Mouse (Mus musculus) forebrain, embryonic 13.5 days (tissue): Measurements from ENCODE around the gene Ralgapa2. TPM values are rescaled to one million over a fixed set of nuclear protein-coding genes. Genes with fewer than 3 reads are reported as not detected.

ENCODE experiments used
- ATAC-seq: fragments of 200-750 bp; cut with Nextera tagmentation; 2 replicates; pipeline ENCODE4 v1.8.0; 2017
- H3K27ac ChIP-seq: fragments of 300-500 bp; sonication (generic); 2 replicates; pipeline ENCODE4 v1.5.1; 2015; ENCODE audit warnings: inconsistent platforms, mild to moderate bottlenecking, moderate library complexity
- H3K27me3 ChIP-seq: fragments of 300-500 bp; sonication (generic); 2 replicates; pipeline ENCODE4 v1.6.1; 2015; ENCODE audit warnings: mild to moderate bottlenecking, inconsistent platforms
- H3K36me3 ChIP-seq: fragments of 300-500 bp; sonication (generic); 2 replicates; pipeline ENCODE4 v1.6.1; 2015; ENCODE audit warnings: mild to moderate bottlenecking, inconsistent platforms; ENCODE audit not compliant: poor library complexity, severe bottlenecking
- H3K4me1 ChIP-seq: fragments of 300-500 bp; sonication (generic); 2 replicates; pipeline ENCODE4 v1.6.1; 2015; ENCODE audit warnings: inconsistent platforms
- H3K4me2 ChIP-seq: fragments of 300-500 bp; sonication (generic); 2 replicates; pipeline ENCODE4 v1.6.1; 2015; ENCODE audit warnings: inconsistent platforms, mild to moderate bottlenecking, moderate library complexity
- H3K4me3 ChIP-seq: fragments of 300-500 bp; sonication (generic); 2 replicates; pipeline ENCODE4 v1.5.1; 2015; ENCODE audit warnings: mild to moderate bottlenecking, inconsistent platforms
- H3K9ac ChIP-seq: fragments of 300-500 bp; sonication (generic); 2 replicates; pipeline ENCODE4 v1.6.1; 2015; ENCODE audit warnings: mild to moderate bottlenecking, inconsistent platforms
- H3K9me3 ChIP-seq: fragments of 300-500 bp; sonication (generic); replicated peaks from 2 replicates; pipeline ENCODE4 v1.6.1; 2016; ENCODE audit warnings: inconsistent platforms
- WGBS: fragments of 180-500 bp; shearing (Covaris S2); methylation state at CpG from one replicate; pipeline ENCODE4 v1.1.7; 2015; 5-methylcytosine and 5-hydroxymethylcytosine counted together
- polyA plus RNA-seq: library from polyadenylated mRNA; unstranded; fragments of >200 nt; fragmentation: Nextera tagmentation; extraction: Ambion mirVana; gene quantifications from 2 replicates; pipeline ENCODE4 v1.2.1, GENCODE M21; 2015

The Ralgapa2 gene
- polyA plus RNA-seq, 1 experiment from 2014 or later: 12.8 TPM

- Histone ChIP-seq H3K9ac (peak within 1 kb of the TSS; percentile 98), H3K4me3 (peak within 1 kb of the TSS; percentile 85), H3K36me3 (no peaks in the 10 kb centered on the region), H3K4me1 (peaks cover 63% of the 10 kb centered on the region), H3K4me2 (peak within 1 kb of the TSS; percentile 94), H3K9me3 (no peaks in the 10 kb centered on the region), H3K27me3 (peaks cover 15% of the 10 kb centered on the region), H3K27ac (peak within 1 kb of the TSS; percentile 98)
- ATAC-seq: peak; percentile 70
- under 1% methylated on average over 66 of the region's 86 CpGs for WGBS
These were observed 290.8 kb downstream of the Ralgapa2 start, which contains the start of gene Insm1 for GRCm38 (mm10) chr2:146221076-146221928. Gene Insm1, plus strand, starts transcription at chr2:146221921.

DNA sequence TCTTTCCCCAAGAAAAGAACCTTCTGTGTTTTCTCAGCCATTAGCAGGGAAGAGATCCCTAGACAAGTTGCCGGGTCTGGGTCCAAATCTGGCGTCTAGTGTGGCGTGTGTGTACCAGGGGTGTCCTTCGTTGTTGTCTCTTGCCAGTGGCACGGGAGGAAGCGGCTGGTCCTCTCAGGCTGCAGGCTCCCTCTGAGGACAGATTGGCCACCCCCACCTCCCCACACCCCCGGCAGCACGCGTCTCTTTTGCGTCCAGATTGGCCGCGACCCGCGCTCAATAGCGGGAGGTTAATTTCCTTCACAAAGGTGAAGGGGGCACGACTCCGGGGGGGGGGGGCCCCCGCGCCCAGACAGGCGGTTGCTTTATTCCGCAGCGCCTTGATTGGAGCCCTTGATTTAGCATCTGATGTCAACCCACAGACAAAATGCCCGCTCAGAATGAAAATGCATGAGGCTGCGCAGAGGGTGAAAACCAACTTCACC lies 291.5 kb downstream of the Ralgapa2 start:
- ATAC-seq: 0 out of 2 replicates have a peak, but pooled peaks have one; percentile 3

DNA sequence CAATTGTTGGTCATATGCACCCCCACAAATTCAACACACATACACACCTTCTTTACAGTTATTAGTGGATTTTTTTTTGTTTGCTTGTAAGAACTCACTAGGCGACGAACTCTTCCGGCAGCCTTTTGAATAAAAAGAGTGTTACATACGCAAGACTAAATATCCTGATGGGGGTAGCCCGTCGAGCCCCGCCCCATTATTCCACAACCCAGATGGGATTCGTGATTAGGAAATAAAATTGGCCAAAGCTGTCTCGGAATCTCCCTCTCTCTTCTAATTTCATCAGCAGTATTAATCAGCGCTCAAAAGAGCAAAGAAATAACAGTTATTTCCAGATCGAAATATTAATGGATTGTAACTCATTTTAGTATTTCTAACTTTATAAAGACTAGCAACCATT lies 292.4 kb downstream of the Ralgapa2 start:
- H3K9ac ChIP-seq: no peak overlapping the region
- peak overlapping the region; percentile 28; the same call in 1 of the 2 replicates for H3K4me2 ChIP-seq
- ATAC-seq: no peak
- no peaks in the 10 kb centered on the region for H3K36me3 ChIP-seq
- H3K9me3 ChIP-seq: no peaks in the 10 kb centered on the region
- 7% methylated on average over 11 of the region's 11 CpGs for WGBS
- H3K27ac ChIP-seq: no peak overlapping the region
- peaks cover 11% of the 10 kb centered on the region; the same call in 1 of the 2 replicates for H3K27me3 ChIP-seq
- no peak overlapping the region for H3K4me3 ChIP-seq
- H3K4me1 ChIP-seq: peaks cover 64% of the 10 kb centered on the region

More for the DNA sequence above, 291.5 kb downstream of the Ralgapa2 start:
- H3K9ac ChIP-seq: peak overlapping the region; percentile 98
- H3K27ac ChIP-seq: peak overlapping the region; percentile 98
- H3K27me3 ChIP-seq: peaks cover 14% of the 10 kb centered on the region
- H3K4me3 ChIP-seq: peak overlapping the region; percentile 85
- H3K4me1 ChIP-seq: peaks cover 63% of the 10 kb centered on the region
- H3K36me3 ChIP-seq: no peaks in the 10 kb centered on the region
- WGBS: under 1% methylated on average over 24 of the region's 24 CpGs
- H3K4me2 ChIP-seq: peak overlapping the region; percentile 94
- no peaks in the 10 kb centered on the region for H3K9me3 ChIP-seq

GRCm38 (mm10) chr2:146218881-146219535 lies 293.1 kb downstream of the Ralgapa2 start:
- Histone ChIP-seq H3K36me3 (no peaks in the 10 kb centered on the region), H3K4me3 (no peak overlapping the region), H3K4me2 (peak overlapping the region; percentile 61), H3K27ac (peak overlapping the region; percentile 92), H3K9ac (peak overlapping the region; percentile 50), H3K4me1 (peaks cover 70% of the 10 kb centered on the region), H3K9me3 (no peaks in the 10 kb centered on the region), H3K27me3 (peaks cover 11% of the 10 kb centered on the region; the same call in 1 of the 2 replicates)
- ATAC-seq: no peak
- WGBS: 2% methylated on average over 19 of the region's 19 CpGs

DNA sequence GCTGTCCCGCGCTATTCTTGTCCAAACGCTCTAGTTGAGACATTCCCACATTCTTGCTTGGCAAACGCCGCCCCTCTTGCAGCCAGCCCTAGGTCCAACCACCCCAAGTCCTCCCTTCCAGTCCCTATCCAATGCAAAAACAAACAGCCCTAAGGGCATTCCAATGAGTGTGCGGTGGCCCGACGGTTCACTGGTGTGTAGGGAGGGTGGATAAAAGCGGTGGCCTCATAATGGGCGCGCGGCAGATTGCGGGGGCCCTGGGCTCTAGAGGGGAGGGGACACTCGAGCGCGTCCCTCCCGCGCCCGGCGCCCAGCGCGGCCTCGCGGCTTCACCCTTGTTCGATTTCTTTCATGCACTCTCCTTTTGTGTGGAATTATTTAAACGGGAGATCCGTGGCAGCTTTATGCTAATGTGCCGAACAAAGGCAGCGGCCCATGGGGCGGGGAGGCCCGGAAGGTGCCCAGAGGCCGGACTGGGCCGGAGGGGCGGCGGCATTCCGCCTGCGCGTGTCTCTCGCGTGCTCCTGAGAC lies 293.9 kb downstream of the Ralgapa2 start:
- Histone ChIP-seq H3K4me2 (peak overlapping the region; percentile 61), H3K27me3 (peaks cover 11% of the 10 kb centered on the region; the same call in 1 of the 2 replicates), H3K36me3 (no peaks in the 10 kb centered on the region), H3K9me3 (no peaks in the 10 kb centered on the region), H3K27ac (peak overlapping the region; percentile 92), H3K4me1 (peaks cover 63% of the 10 kb centered on the region), H3K4me3 (peak overlapping the region; percentile 26), H3K9ac (peak overlapping the region; percentile 53)
- ATAC-seq: peak; percentile 36
- WGBS: under 1% methylated on average over 40 of the region's 40 CpGs

DNA sequence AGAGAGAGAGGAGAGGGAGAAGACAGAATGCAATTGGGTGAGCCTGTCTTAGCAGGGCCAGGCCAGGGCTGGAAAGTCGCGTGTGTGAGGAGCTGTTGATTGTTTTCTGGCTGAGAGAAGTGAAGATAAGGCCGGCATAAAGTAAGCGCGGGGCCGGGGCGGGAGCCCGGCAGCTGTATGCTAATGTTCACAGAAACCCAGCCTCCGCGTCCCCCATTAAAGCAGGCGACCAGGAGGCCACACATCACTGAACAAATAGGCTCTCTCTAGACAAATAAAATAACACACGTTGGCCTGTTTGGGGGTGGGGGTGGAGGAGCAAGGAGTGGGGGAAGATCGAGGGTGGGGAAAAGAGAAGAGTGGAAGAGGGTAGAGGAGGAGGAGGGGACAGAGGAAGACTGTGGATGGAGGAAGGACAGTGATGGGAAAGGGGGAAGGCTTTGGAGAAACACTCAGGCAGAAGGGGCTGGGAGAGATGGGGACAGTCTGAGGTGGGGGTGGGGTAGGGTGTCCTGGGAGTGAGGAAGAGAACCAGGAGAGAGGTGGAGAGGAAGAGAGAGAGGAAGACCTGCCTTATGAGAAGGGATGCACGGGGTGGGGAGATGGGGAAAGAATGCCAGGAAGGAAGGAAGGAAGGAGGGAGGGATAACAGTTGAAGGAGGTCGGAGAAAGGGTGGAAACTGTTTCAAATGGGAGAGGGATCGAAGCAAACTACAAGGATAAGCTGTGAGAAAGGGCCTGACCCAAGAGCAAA lies 294.7 kb downstream of the Ralgapa2 start:
- Histone ChIP-seq H3K4me3 (0 out of 2 replicates have a peak overlapping the region, but pooled peaks have one; percentile 26), H3K27me3 (peaks cover 16% of the 10 kb centered on the region; the same call in 1 of the 2 replicates), H3K4me2 (peak overlapping the region; percentile 61), H3K27ac (peak overlapping the region; percentile 92), H3K9me3 (no peaks in the 10 kb centered on the region), H3K9ac (peak overlapping the region; percentile 53), H3K4me1 (peaks cover 63% of the 10 kb centered on the region), H3K36me3 (no peaks in the 10 kb centered on the region)
- WGBS: 2% methylated on average over 16 of the region's 16 CpGs
- peak; percentile 36 for ATAC-seq

- Histone ChIP-seq H3K4me3 (no peak overlapping the region), H3K36me3 (no peaks in the 10 kb centered on the region), H3K27me3 (peaks cover 16% of the 10 kb centered on the region; the same call in 1 of the 2 replicates), H3K9me3 (no peaks in the 10 kb centered on the region), H3K4me2 (no peak overlapping the region), H3K4me1 (peaks cover 62% of the 10 kb centered on the region), H3K27ac (peak overlapping the region; percentile 68), H3K9ac (no peak overlapping the region)
- no peak for ATAC-seq
- 22% methylated on average over 13 of the region's 14 CpGs for WGBS
These were observed 295.8 kb downstream of the Ralgapa2 start for GRCm38 (mm10) chr2:146216111-146217064.

- Histone ChIP-seq H3K9me3 (no peaks in the 10 kb centered on the region), H3K27ac (no peak overlapping the region), H3K36me3 (no peaks in the 10 kb centered on the region), H3K4me1 (peaks cover 50% of the 10 kb centered on the region), H3K27me3 (peaks cover 16% of the 10 kb centered on the region; the same call in 1 of the 2 replicates), H3K9ac (no peak overlapping the region), H3K4me3 (no peak overlapping the region), H3K4me2 (no peak overlapping the region; the same call in 1 of the 2 replicates)
- WGBS: 2% methylated on average over 9 of the region's 9 CpGs
- peak; percentile 39 for ATAC-seq
These were observed 297.4 kb downstream of the Ralgapa2 start for GRCm38 (mm10) chr2:146214715-146215114.

GRCm38 (mm10) chr2:146210968-146211367 lies 301.2 kb downstream of the Ralgapa2 start:
- no peak overlapping the region for H3K4me3 ChIP-seq
- no peak overlapping the region for H3K4me2 ChIP-seq
- H3K4me1 ChIP-seq: peaks cover 18% of the 10 kb centered on the region
- peaks cover 6% of the 10 kb centered on the region; the same call in 1 of the 2 replicates for H3K27me3 ChIP-seq
- WGBS: 15% methylated on average over 4 of the region's 4 CpGs
- no peak overlapping the region for H3K9ac ChIP-seq
- ATAC-seq: no peak
- no peaks in the 10 kb centered on the region for H3K9me3 ChIP-seq
- H3K27ac ChIP-seq: no peak overlapping the region
- H3K36me3 ChIP-seq: no peaks in the 10 kb centered on the region

GRCm38 (mm10) chr2:146197947-146198346 lies 314.2 kb downstream of the Ralgapa2 start:
- Histone ChIP-seq H3K4me2 (no peak overlapping the region), H3K9me3 (no peaks in the 10 kb centered on the region), H3K27ac (no peak overlapping the region), H3K36me3 (no peaks in the 10 kb centered on the region), H3K4me3 (no peak overlapping the region), H3K4me1 (0 out of 2 replicates have a peak, but pooled peaks cover 4% of the 10 kb centered on the region), H3K27me3 (no peaks in the 10 kb centered on the region), H3K9ac (no peak overlapping the region)
- ATAC-seq: no peak
- 85% methylated on average over 7 of the region's 7 CpGs for WGBS
